Mouse (Mus musculus) small intestine, adult 10 weeks (tissue): Measurements from ENCODE around the gene Olfr323. TPM values are rescaled to one million over a fixed set of nuclear protein-coding genes. Genes with fewer than 3 reads are reported as not detected.

ENCODE experiments used
- polyA plus RNA-seq: library from polyadenylated mRNA; stranded (reverse); fragments of 350-450 nt; fragmentation: Illumina TruSeq; extraction: RNeasy Lipid Tissue Mini Kit (QIAGEN cat#74804); gene quantifications from one replicate; pipeline ENCODE4 v1.2.3, GENCODE M21; 2014; ENCODE audit warnings: low replicate concordance

Olfr323 gene
- polyA plus RNA-seq: not detected

GRCm38 (mm10) chr11:58630401-58630800 is at the start of gene Olfr323:
Gene Olfr323 (minus strand): TSS chr11:58630501.

GRCm38 (mm10) chr11:58658596-58658995 is 28.3 kb upstream of the Olfr323 start, which contains the start of gene Olfr322:
Gene Olfr322 (plus strand): TSS chr11:58658782.

DNA sequence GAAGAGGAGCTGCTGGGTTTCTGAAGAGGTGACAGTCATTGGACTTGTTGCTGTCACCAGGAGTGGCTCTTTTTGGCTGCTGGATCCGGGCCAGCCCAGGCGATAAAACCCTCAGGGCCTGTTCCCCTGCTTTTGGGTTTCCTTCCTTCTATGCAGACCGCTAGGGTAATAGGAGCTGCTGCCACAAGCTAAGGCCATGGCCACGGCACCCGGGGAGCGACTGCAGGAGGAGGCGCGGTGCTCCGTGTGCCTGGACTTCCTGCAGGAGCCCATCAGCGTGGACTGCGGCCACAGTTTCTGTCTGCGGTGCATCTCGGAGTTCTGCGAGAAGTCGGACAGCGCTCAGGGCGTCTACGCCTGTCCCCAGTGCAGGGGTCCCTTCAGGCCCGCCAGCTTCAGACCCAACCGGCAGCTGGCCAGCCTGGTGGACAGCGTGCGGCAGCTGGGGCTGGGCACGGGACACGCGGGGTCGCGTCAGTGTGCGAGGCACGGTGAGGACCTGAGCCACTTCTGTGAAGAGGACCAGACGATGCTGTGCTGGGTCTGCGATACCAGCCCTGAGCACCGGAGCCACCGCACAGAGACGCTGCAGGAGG is 10.1 kb upstream of the Olfr323 start, which contains the start of gene Trim58:
Trim58 (plus strand) TSS at position 194 of the 596 bp plus-strand sequence.

DNA sequence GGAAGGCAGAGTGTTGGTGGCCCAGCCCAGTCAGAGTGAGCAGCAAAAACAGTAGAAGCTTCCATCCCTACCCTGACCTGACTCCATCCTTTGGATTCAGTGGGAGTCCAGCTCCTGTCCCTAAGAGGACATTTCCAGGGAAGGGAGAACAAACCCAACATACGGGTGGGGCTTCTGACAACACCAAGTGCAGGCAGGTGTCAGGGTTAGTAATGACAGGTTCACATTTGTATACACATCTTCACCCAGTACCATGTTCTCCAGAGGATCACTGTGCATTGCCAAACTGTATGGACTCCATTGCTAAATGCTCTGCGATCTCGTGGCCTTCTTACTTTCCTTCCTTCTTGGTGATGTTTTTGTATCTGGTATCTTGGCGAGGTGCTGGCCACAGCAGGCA is 14.3 kb downstream of the Olfr323 start, which contains the start of gene 2210407C18Rik:
2210407C18Rik (minus strand) TSS at position 101 of the 400 bp plus-strand sequence.

DNA sequence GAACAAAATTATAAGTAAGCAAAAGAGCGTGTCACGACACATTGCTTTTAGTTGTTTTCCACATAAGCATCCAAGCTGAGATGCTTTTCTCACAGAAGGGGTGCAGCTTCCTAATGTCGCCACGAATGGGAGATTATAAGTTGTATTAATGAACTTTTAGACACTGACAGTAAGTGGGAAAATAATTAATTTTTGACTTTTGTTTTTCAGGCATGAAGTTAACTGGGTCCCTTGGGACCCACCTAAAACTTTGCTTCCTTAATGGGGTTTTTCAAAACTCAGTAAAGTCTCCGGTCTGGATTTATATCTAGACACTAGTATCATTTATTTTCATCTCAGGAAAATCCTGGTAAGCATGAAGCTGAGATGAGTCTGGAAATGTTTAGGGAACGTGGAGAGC is 35.5 kb downstream of the Olfr323 start, which contains the start of gene Olfr324:
Olfr324 (plus strand) TSS at position 301 of the 400 bp plus-strand sequence.

GRCm38 (mm10) chr11:58577430-58577829 is 52.9 kb downstream of the Olfr323 start, which contains the start of gene Olfr325:
Gene Olfr325 (plus strand): TSS chr11:58577730.

Other genes with a start within 250 kb of the Olfr323 start
- 0.52 TPM for gene 1810065E05Rik, start 209.4 kb downstream of the Olfr323 start, polyA plus RNA-seq
- not detected for gene Gm12253, start 197.9 kb downstream of the Olfr323 start, polyA plus RNA-seq
- not detected for gene Lypd9, start 177.6 kb downstream of the Olfr323 start, polyA plus RNA-seq
- not detected for gene Olfr30, start 168.2 kb downstream of the Olfr323 start, polyA plus RNA-seq
- not detected for gene Olfr332, start 137.9 kb downstream of the Olfr323 start, polyA plus RNA-seq
- not detected for gene Olfr331, start 127.9 kb downstream of the Olfr323 start, polyA plus RNA-seq
- not detected for gene Olfr330, start 95.7 kb downstream of the Olfr323 start, polyA plus RNA-seq
- gene Olfr329-ps, start 84.1 kb downstream of the Olfr323 start, polyA plus RNA-seq: not detected
- gene Olfr328, start 74.9 kb downstream of the Olfr323 start, polyA plus RNA-seq: not detected
- not detected for gene Olfr224, start 59.9 kb downstream of the Olfr323 start, polyA plus RNA-seq
- not detected for gene Olfr325, start 52.8 kb downstream of the Olfr323 start, polyA plus RNA-seq
- gene Olfr324, start 35.4 kb downstream of the Olfr323 start, polyA plus RNA-seq: not detected
- 1,849 TPM for gene 2210407C18Rik, start 14.4 kb downstream of the Olfr323 start, polyA plus RNA-seq
- not detected for gene Trim58, start 10.0 kb upstream of the Olfr323 start, polyA plus RNA-seq
- not detected for gene Olfr322, start 28.3 kb upstream of the Olfr323 start, polyA plus RNA-seq
- not detected for gene Olfr320, start 50.6 kb upstream of the Olfr323 start, polyA plus RNA-seq
- gene Olfr319, start 68.7 kb upstream of the Olfr323 start, polyA plus RNA-seq: not detected
- gene Olfr318, start 93.5 kb upstream of the Olfr323 start, polyA plus RNA-seq: not detected
- not detected for gene Olfr317, start 108.7 kb upstream of the Olfr323 start, polyA plus RNA-seq
- gene Olfr316, start 122.2 kb upstream of the Olfr323 start, polyA plus RNA-seq: not detected
- gene Olfr315, start 142.7 kb upstream of the Olfr323 start, polyA plus RNA-seq: not detected
- not detected for gene Olfr314, start 152.5 kb upstream of the Olfr323 start, polyA plus RNA-seq
- 3.0 TPM for gene Fam183b, start 171.5 kb upstream of the Olfr323 start, polyA plus RNA-seq
- gene Olfr313, start 184.5 kb upstream of the Olfr323 start, polyA plus RNA-seq: not detected
- gene Olfr312, start 198.7 kb upstream of the Olfr323 start, polyA plus RNA-seq: not detected
- gene Olfr311, start 208.8 kb upstream of the Olfr323 start, polyA plus RNA-seq: not detected
- gene Gm12258, start 216.7 kb upstream of the Olfr323 start, polyA plus RNA-seq: 7.5 TPM
- gene 2810021J22Rik, start 236.7 kb upstream of the Olfr323 start, polyA plus RNA-seq: 7.6 TPM